Mouse (Mus musculus): Measurements from ENCODE around the gene Cdc42bpb.

DNA sequence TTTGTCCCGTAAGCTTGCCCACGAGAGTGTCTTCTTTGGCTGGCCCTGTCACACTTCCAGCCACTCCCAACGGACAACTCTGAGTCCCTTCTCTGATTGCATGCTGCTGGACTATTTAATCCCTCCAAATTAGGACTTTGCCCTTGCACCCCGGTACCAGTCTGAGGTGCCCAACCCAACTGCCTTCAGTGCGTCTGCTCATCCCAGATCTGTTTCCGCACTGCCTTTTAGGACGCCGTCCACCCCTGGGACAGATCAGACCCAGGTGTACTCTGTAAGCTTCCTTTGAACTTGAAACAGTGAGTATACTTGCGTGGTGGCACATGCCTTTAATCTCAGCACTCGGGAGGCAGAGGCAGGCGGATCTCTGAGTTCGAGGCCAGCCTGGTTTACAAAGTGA, 1.3 kb upstream of the Cdc42bpb start:
- TF ChIP-seq CTCF (IDR thresholded peaks at IDR 0.05; ENCODE audit: borderline replicate concordance, control insufficient read depth, extremely low read depth, insufficient read depth, low read length, poor library complexity): no peak
- no peak for TF ChIP-seq POLR2A (IDR thresholded peaks at IDR 0.05; ENCODE audit: control insufficient read depth, extremely low read depth, insufficient read depth, low read length, poor library complexity)

Data from thymus, adult 2 months (tissue).